Mouse (Mus musculus): ENCODE measurements around the gene Hist1h2ac. TPM values are rescaled to one million over a fixed set of nuclear protein-coding genes. Genes with fewer than 3 reads are reported as not detected.

The Hist1h2ac gene
- 1.3 and 5.1 TPM in 2 replicates for polyA plus RNA-seq (2012; rRNA removed; ENCODE audit: low replicate concordance)

DNA sequence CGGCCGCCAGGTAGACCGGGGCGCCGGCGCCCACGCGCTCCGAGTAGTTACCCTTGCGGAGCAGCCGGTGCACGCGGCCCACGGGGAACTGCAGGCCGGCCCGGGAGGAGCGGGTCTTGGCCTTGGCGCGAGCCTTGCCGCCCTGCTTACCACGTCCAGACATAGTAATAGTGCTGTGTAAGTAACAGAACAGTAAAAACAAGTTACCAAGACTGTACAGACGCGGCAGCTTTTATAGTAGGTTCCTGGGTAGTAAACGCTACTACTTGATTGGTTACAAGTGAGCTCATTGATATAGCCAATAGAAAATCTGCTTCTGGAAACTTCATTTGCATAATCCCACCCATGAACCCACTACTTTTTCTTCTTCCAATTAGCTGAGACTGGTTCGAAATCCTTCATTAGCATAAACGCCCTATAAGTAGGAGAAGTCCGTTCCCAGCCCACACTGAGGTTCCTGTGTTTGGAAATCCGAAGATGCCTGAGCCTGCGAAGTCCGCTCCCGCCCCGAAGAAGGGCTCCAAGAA, at the start of gene Hist1h2ac, which contains the start of gene Hist1h2bc:
Gene Hist1h2ac (minus strand): TSS at position 194 of the 527 bp plus-strand sequence.
Gene Hist1h2bc (plus strand): TSS at position 445 of the 527 bp plus-strand sequence.

GRCm38 (mm10) chr13:23710374-23711089, 26.8 kb upstream of the Hist1h2ac start, which contains the start of gene Hfe:
Hfe (minus strand) TSS chr13:23710854.

GRCm38 (mm10) chr13:23698300-23698693, 14.5 kb upstream of the Hist1h2ac start, which contains the start of gene Hist1h4c:
Hist1h4c (minus strand) TSS chr13:23698454.

DNA sequence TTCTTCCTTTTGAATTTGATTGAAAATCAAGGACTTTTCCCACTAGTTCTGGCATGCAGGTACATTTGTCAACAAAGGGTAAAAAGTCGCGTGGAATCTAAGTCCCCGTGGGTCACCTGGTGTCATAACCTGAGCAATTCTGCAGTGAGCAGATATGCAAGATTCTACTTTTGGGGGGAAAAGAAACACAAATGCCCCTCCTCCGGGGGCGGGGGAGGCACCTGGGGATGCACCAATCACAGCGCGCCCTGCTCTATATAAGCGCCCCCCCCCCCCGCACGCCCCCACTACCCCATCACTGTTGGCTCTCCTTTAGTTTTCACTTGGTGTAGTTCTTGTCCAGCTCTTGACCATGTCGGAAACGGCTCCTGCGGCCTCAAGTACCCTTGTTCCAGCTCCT, 11.8 kb upstream of the Hist1h2ac start, which contains the start of gene Hist1h1t:
Gene Hist1h1t (plus strand): TSS at position 301 of the 400 bp plus-strand sequence.

Other genes with a start within 250 kb of the Hist1h2ac start
- 0.04 TPM in 1 of 2 replicates, not detected in the other for gene Btn1a1, start 218.0 kb downstream of the Hist1h2ac start, polyA plus RNA-seq (2012; rRNA removed; ENCODE audit: low replicate concordance)
- not detected in 2 replicates for gene Btn2a2, start 195.1 kb downstream of the Hist1h2ac start, polyA plus RNA-seq (2012; rRNA removed; ENCODE audit: low replicate concordance)
- gene Hist1h4h, start 152.9 kb downstream of the Hist1h2ac start, polyA plus RNA-seq (2012; rRNA removed; ENCODE audit: low replicate concordance) = 12.7 and 22.9 TPM in 2 replicates
- 782 and 1,968 TPM in 2 replicates for gene Hist1h2af, start 150.0 kb downstream of the Hist1h2ac start, polyA plus RNA-seq (2012; rRNA removed; ENCODE audit: low replicate concordance)
- gene Hist1h3g, start 148.5 kb downstream of the Hist1h2ac start, polyA plus RNA-seq (2012; rRNA removed; ENCODE audit: low replicate concordance) = 41.4 and 47.8 TPM in 2 replicates
- 3.4 and 4.2 TPM in 2 replicates for gene Hist1h2bh, start 140.6 kb downstream of the Hist1h2ac start, polyA plus RNA-seq (2012; rRNA removed; ENCODE audit: low replicate concordance)
- gene Hist1h3f, start 139.9 kb downstream of the Hist1h2ac start, polyA plus RNA-seq (2012; rRNA removed; ENCODE audit: low replicate concordance) = 12.4 and 14.5 TPM in 2 replicates
- 6.2 and 12.0 TPM in 2 replicates for gene Hist1h4f, start 132.3 kb downstream of the Hist1h2ac start, polyA plus RNA-seq (2012; rRNA removed; ENCODE audit: low replicate concordance)
- gene Hist1h1d, start 130.7 kb downstream of the Hist1h2ac start, polyA plus RNA-seq (2012; rRNA removed; ENCODE audit: low replicate concordance) = 0.11 and 0.13 TPM in 2 replicates
- gene Hist1h3e, start 121.6 kb downstream of the Hist1h2ac start, polyA plus RNA-seq (2012; rRNA removed; ENCODE audit: low replicate concordance) = 34.6 and 43.8 TPM in 2 replicates
- 11.9 and 48.7 TPM in 2 replicates for gene Hist1h2ae, start 112.7 kb downstream of the Hist1h2ac start, polyA plus RNA-seq (2012; rRNA removed; ENCODE audit: low replicate concordance)
- gene Hist1h2bg, start 112.6 kb downstream of the Hist1h2ac start, polyA plus RNA-seq (2012; rRNA removed; ENCODE audit: low replicate concordance) = 29.6 and 41.4 TPM in 2 replicates
- 13.2 and 22.0 TPM in 2 replicates for gene Hist1h2bf, start 109.8 kb downstream of the Hist1h2ac start, polyA plus RNA-seq (2012; rRNA removed; ENCODE audit: low replicate concordance)
- 3.7 and 15.3 TPM in 2 replicates for gene Hist1h2ad, start 109.6 kb downstream of the Hist1h2ac start, polyA plus RNA-seq (2012; rRNA removed; ENCODE audit: low replicate concordance)
- gene Hist1h3d, start 108.2 kb downstream of the Hist1h2ac start, polyA plus RNA-seq (2012; rRNA removed; ENCODE audit: low replicate concordance) = 13.1 and 33.1 TPM in 2 replicates
- gene Hist1h4d, start 102.3 kb downstream of the Hist1h2ac start, polyA plus RNA-seq (2012; rRNA removed; ENCODE audit: low replicate concordance) = 7.5 and 12.3 TPM in 2 replicates
- gene Hist1h2be, start 62.8 kb downstream of the Hist1h2ac start, polyA plus RNA-seq (2012; rRNA removed; ENCODE audit: low replicate concordance) = 1.4 and 1.6 TPM in 2 replicates
- 2.3 and 2.7 TPM in 2 replicates for gene Hist1h1e, start 61.4 kb downstream of the Hist1h2ac start, polyA plus RNA-seq (2012; rRNA removed; ENCODE audit: low replicate concordance)
- gene Hist1h2bc, start 251 bp upstream of the Hist1h2ac start, polyA plus RNA-seq (2012; rRNA removed; ENCODE audit: low replicate concordance) = 151 and 487 TPM in 2 replicates
- gene Hist1h1t, start 11.9 kb upstream of the Hist1h2ac start, polyA plus RNA-seq (2012; rRNA removed; ENCODE audit: low replicate concordance) = not detected in 2 replicates
- gene Hist1h4c, start 14.5 kb upstream of the Hist1h2ac start, polyA plus RNA-seq (2012; rRNA removed; ENCODE audit: low replicate concordance) = 4.4 and 18.3 TPM in 2 replicates
- gene Hfe, start 26.9 kb upstream of the Hist1h2ac start, polyA plus RNA-seq (2012; rRNA removed; ENCODE audit: low replicate concordance) = 5.9 and 6.9 TPM in 2 replicates
- 19.5 and 49.1 TPM in 2 replicates for gene Hist1h1c, start 54.9 kb upstream of the Hist1h2ac start, polyA plus RNA-seq (2012; rRNA removed; ENCODE audit: low replicate concordance)
- gene Hist1h3c, start 61.7 kb upstream of the Hist1h2ac start, polyA plus RNA-seq (2012; rRNA removed; ENCODE audit: low replicate concordance) = 35.9 and 40.8 TPM in 2 replicates
- gene Hist1h2bb, start 62.8 kb upstream of the Hist1h2ac start, polyA plus RNA-seq (2012; rRNA removed; ENCODE audit: low replicate concordance) = 18.7 and 20.8 TPM in 2 replicates
- gene Hist1h2ab, start 67.2 kb upstream of the Hist1h2ac start, polyA plus RNA-seq (2012; rRNA removed; ENCODE audit: low replicate concordance) = 22.8 and 64.3 TPM in 2 replicates
- gene Hist1h3b, start 68.3 kb upstream of the Hist1h2ac start, polyA plus RNA-seq (2012; rRNA removed; ENCODE audit: low replicate concordance) = 30.7 and 39.7 TPM in 2 replicates
- gene Hist1h4b, start 73.1 kb upstream of the Hist1h2ac start, polyA plus RNA-seq (2012; rRNA removed; ENCODE audit: low replicate concordance) = 9.6 and 14.6 TPM in 2 replicates
- 6.3 and 13.5 TPM in 2 replicates for gene Hist1h4a, start 77.3 kb upstream of the Hist1h2ac start, polyA plus RNA-seq (2012; rRNA removed; ENCODE audit: low replicate concordance)
- gene Hist1h3a, start 78.4 kb upstream of the Hist1h2ac start, polyA plus RNA-seq (2012; rRNA removed; ENCODE audit: low replicate concordance) = 21.3 and 31.3 TPM in 2 replicates
- 0.74 and 1.2 TPM in 2 replicates for gene Hist1h1a, start 79.7 kb upstream of the Hist1h2ac start, polyA plus RNA-seq (2012; rRNA removed; ENCODE audit: low replicate concordance)
- 0.71 and 3.3 TPM in 2 replicates for gene Trim38, start 86.0 kb upstream of the Hist1h2ac start, polyA plus RNA-seq (2012; rRNA removed; ENCODE audit: low replicate concordance)
- 0.06 TPM in 1 of 2 replicates, not detected in the other for gene Slc17a2, start 123.0 kb upstream of the Hist1h2ac start, polyA plus RNA-seq (2012; rRNA removed; ENCODE audit: low replicate concordance)
- not detected in 2 replicates for gene Slc17a3, start 155.5 kb upstream of the Hist1h2ac start, polyA plus RNA-seq (2012; rRNA removed; ENCODE audit: low replicate concordance)
- gene Slc17a1, start 183.8 kb upstream of the Hist1h2ac start, polyA plus RNA-seq (2012; rRNA removed; ENCODE audit: low replicate concordance) = not detected in 2 replicates
- gene Slc17a4, start 231.1 kb upstream of the Hist1h2ac start, polyA plus RNA-seq (2012; rRNA removed; ENCODE audit: low replicate concordance) = 8.6 and 29.0 TPM in 2 replicates